Mouse (Mus musculus) embryonic facial prominence, embryonic 11.5 days (tissue): Measurements from ENCODE around the gene Rapgef3. TPM values are rescaled to one million over a fixed set of nuclear protein-coding genes. Genes with fewer than 3 reads are reported as not detected.

ENCODE experiments used
- ATAC-seq: fragments of 200-750 bp; cut with Nextera tagmentation; replicated peaks from 2 replicates; pipeline ENCODE4 v1.8.0; 2017; ENCODE audit warnings: low read depth; ENCODE audit not compliant: insufficient number of reproducible peaks, low FRiP score, low TSS enrichment
- DNase-seq: peaks from one replicate; pipeline ENCODE4 v3.0.0-alpha.2; 2015; ENCODE audit warnings: low spot score
- H3K27ac ChIP-seq: fragments of 300-500 bp; sonication (generic); replicated peaks from 2 replicates; pipeline ENCODE4 v1.5.1; 2014; ENCODE audit warnings: mild to moderate bottlenecking, low read depth, low read length, control low read depth
- H3K27me3 ChIP-seq: fragments of 300-500 bp; sonication (generic); 2 replicates; pipeline ENCODE4 v1.6.1; 2014; ENCODE audit warnings: mild to moderate bottlenecking, low read length, moderate library complexity, mixed read lengths; ENCODE audit not compliant: control insufficient read depth, insufficient read depth
- H3K36me3 ChIP-seq: fragments of 300-500 bp; sonication (generic); replicated peaks from 2 replicates; pipeline ENCODE4 v1.6.1; 2014; ENCODE audit warnings: low read depth, mild to moderate bottlenecking, low read length, moderate library complexity, mixed read lengths; ENCODE audit not compliant: control insufficient read depth, insufficient read depth
- H3K4me1 ChIP-seq: fragments of 300-500 bp; sonication (generic); 2 replicates; pipeline ENCODE4 v1.6.1; 2014; ENCODE audit warnings: low read length, mixed read lengths; ENCODE audit not compliant: control insufficient read depth, insufficient read depth
- H3K4me2 ChIP-seq: fragments of 300-500 bp; sonication (generic); 2 replicates; pipeline ENCODE4 v1.6.1; 2014; ENCODE audit warnings: low read depth, mild to moderate bottlenecking, control low read depth, low read length, moderate library complexity
- H3K4me3 ChIP-seq: fragments of 300-500 bp; sonication (generic); 2 replicates; pipeline ENCODE4 v1.5.1; 2014; ENCODE audit warnings: low read depth, low read length, control low read depth
- H3K9ac ChIP-seq: fragments of 300-500 bp; sonication (generic); replicated peaks from 2 replicates; pipeline ENCODE4 v1.6.1; 2014; ENCODE audit warnings: mild to moderate bottlenecking, control low read depth, low read length
- H3K9me3 ChIP-seq: fragments of 300-500 bp; sonication (generic); replicated peaks from 2 replicates; pipeline ENCODE4 v1.6.1; 2016; ENCODE audit warnings: mild to moderate bottlenecking, low read length, inconsistent platforms, mixed read lengths; ENCODE audit not compliant: control insufficient read depth
- WGBS: fragments of 180-500 bp; shearing (Covaris S2); extraction: QIAGEN DNeasy Blood & Tissue Kit; methylation state at CpG from one replicate; pipeline ENCODE4 v1.1.7; 2014; 5-methylcytosine and 5-hydroxymethylcytosine counted together
- polyA plus RNA-seq: library from polyadenylated mRNA; unstranded; fragments of >200 nt; fragmentation: Nextera tagmentation; extraction: Ambion mirVana; gene quantifications from 2 replicates; pipeline ENCODE4 v1.2.1, GENCODE M21; 2014

Rapgef3 gene
- polyA plus RNA-seq, 1 experiment from 2014 or later = 2.4 TPM

DNA sequence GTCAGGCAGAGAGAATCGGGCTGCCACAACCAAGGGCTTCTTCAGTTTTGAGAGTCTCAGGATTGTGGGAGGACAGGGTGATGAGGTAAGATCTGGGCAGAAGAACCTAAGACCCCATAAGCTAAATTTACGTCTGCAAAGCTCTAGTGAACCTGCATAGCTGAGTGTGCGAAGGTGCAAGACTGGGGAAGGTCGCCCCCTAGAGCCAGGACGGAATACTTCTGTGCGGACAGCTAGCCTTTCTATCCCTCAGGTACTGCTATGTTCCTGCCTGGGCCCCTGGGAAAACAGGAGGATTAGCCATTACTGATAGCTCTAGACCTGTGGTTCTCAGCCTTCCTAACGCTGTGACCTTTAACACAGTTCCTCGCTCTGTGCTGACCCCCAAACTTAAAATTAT lies 8.7 kb upstream of the Rapgef3 start:
- Histone ChIP-seq H3K4me2 (no peak overlapping the region), H3K27ac (no peak overlapping the region), H3K36me3 (no peaks in the 10 kb centered on the region), H3K9ac (no peak overlapping the region), H3K4me3 (no peak overlapping the region), H3K9me3 (no peaks in the 10 kb centered on the region), H3K27me3 (no peaks in the 10 kb centered on the region), H3K4me1 (peaks cover 5% of the 10 kb centered on the region)
- ATAC-seq = no peak
- DNase-seq = peak; percentile 73
- 10% methylated on average over 8 of the region's 8 CpGs for WGBS

DNA sequence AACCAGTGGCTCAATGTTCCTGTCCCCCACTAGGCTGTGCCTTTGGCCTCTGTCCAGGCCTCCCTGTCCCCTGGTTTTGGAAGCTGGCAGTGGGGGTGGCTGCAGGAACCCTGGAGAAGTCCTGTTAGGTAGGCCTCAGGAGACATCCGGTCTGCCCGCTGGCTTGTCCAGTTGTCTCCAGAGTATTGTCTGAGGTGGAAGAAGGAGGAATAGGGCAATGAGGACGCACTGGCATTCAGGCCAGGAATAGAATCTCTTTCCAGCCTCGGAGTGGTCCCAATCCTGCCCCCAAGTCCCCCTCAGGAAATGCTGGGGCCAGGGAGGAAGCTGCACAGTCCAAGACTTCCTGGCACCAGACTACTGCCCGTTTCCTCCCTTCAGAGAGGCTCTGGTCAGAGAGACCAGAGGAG lies 6.2 kb upstream of the Rapgef3 start:
- DNase-seq (no peak), ATAC-seq (no peak)
- peaks cover 5% of the 10 kb centered on the region; the same call in 1 of the 2 replicates for H3K4me1 ChIP-seq
- no peak overlapping the region for H3K4me3 ChIP-seq
- H3K9me3 ChIP-seq = no peaks in the 10 kb centered on the region
- H3K36me3 ChIP-seq = no peaks in the 10 kb centered on the region
- H3K27me3 ChIP-seq = peaks cover 4% of the 10 kb centered on the region; the same call in 1 of the 2 replicates
- no peak overlapping the region; the same call in 1 of the 2 replicates for H3K9ac ChIP-seq
- WGBS = 59% methylated on average over 5 of the region's 5 CpGs
- no peak overlapping the region for H3K27ac ChIP-seq
- H3K4me2 ChIP-seq = no peak overlapping the region; the same call in 1 of the 2 replicates

DNA sequence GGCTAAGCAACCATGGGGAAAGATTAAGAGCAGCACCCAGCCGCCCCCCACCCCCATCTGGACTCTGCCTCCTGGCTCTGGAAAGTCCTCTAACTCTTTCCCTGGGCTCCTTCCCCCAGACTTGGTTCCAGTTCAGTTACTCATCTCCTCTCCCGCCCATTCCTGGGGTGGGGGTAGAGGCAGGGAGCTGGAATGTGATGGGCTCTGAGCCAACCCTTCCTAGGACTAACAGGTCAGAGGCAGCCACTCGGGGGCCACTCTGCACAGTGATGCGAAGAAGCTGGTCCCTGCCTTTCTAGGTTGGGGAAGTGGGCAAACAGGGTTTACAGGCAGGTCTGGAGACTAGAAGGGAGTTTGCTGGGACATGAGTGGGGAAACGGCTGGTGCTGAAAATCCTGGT lies 5.3 kb upstream of the Rapgef3 start:
- Histone ChIP-seq H3K4me3 (no peak overlapping the region), H3K27ac (peak overlapping the region; percentile 35; the same call in 1 of the 2 replicates), H3K9me3 (no peaks in the 10 kb centered on the region), H3K9ac (no peak overlapping the region), H3K36me3 (no peaks in the 10 kb centered on the region), H3K4me1 (peaks cover 8% of the 10 kb centered on the region), H3K4me2 (no peak overlapping the region; the same call in 1 of the 2 replicates), H3K27me3 (peaks cover 6% of the 10 kb centered on the region; the same call in 1 of the 2 replicates)
- DNase-seq (peak; percentile 62), ATAC-seq (peak; percentile 53; the same call in 1 of the 2 replicates)
- WGBS = 32% methylated on average over 5 of the region's 5 CpGs

DNA sequence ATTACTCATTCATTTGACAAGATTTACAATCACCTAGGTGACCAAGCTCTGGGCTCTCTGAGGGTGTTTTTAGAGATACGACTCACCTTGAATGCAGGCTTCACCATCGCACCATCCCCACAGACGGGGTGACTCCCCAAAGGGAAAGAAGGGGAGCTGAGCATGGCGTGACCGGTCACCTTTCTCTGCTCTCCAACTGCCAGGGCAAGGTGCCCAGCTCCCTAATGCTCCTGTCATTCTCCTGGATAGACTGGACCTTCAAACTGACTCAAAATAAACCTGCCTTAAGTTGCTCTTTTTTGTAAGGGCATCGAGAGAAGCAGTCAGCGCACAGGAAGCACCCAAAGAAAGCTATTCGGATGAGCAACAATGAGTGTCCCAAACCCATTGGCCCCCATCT lies 2.5 kb upstream of the Rapgef3 start:
- Histone ChIP-seq H3K4me2 (no peak overlapping the region), H3K27ac (no peak overlapping the region), H3K36me3 (no peaks in the 10 kb centered on the region), H3K9me3 (no peaks in the 10 kb centered on the region), H3K4me3 (no peak overlapping the region), H3K4me1 (peaks cover 22% of the 10 kb centered on the region), H3K9ac (no peak overlapping the region), H3K27me3 (peaks cover 25% of the 10 kb centered on the region)
- DNase-seq (no peak), ATAC-seq (no peak)
- WGBS = 83% methylated on average over 8 of the region's 8 CpGs

DNA sequence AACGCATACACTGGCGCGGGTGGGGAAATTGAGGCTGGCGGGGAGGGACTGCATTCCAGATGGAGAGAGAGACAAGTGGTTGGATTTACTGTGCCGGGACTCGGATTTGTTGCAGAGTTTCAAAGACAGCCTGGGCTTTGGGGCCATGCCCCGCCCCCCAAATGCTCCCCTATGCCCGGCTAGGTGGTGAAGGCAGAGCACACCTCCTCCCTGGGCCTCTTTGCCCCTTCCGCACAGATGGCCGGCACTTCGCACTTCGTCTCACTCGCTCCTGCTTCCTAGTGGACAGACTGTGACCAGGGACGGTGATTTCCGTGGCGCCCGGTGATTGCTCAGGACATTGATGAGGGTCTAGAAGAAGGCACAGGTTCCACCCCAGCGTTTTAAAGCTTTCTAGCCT lies 420 bp upstream of the Rapgef3 start:
- H3K27me3 ChIP-seq = peaks cover 25% of the 10 kb centered on the region
- no peaks in the 10 kb centered on the region for H3K36me3 ChIP-seq
- peak overlapping the region; percentile 95 for H3K4me2 ChIP-seq
- H3K27ac ChIP-seq = no peak overlapping the region
- 1% methylated on average over 18 of the region's 18 CpGs for WGBS
- peak; percentile 48 for DNase-seq
- no peaks in the 10 kb centered on the region for H3K9me3 ChIP-seq
- peak overlapping the region; percentile 63 for H3K9ac ChIP-seq
- H3K4me1 ChIP-seq = peaks cover 21% of the 10 kb centered on the region
- ATAC-seq = no peak
- peak overlapping the region; percentile 47 for H3K4me3 ChIP-seq

DNA sequence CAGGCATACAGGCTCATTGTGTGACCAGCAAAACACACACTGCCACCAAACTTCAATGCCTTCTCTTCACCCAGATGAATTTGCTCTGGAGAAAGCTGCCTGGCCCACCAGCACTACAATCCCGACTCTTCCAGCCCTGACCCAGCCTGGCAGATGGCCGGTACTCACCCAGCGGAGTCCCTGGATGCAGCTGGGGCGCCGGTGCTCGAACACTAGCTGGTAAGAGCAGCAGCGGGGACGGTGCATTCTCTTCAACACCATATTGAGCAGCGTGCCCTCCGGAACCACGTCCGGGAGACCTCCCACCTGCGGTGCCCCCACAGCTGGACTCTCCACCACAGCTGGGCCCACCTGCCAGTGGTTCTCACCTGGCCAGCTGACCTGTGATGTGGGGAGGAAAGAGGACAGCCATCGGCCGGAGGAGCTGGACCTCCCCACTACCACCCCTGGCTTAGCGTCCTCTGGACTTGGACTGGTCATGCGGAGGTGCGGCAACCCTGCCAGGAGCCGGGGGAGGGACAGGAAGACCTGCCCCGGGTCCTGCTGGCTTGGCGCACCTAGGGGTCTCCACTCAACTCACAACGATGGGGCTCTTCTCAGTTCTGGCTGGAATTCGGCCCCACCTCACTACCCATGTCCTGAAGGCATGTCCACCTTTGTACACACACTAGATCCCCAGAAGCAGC lies 1.0 kb downstream of the Rapgef3 start:
- peaks cover 25% of the 10 kb centered on the region for H3K27me3 ChIP-seq
- DNase-seq = no peak
- ATAC-seq = peak; percentile 20; the same call in 1 of the 2 replicates
- peak overlapping the region; percentile 95 for H3K4me2 ChIP-seq
- no peaks in the 10 kb centered on the region for H3K9me3 ChIP-seq
- H3K9ac ChIP-seq = peak overlapping the region; percentile 63
- peak overlapping the region; percentile 47 for H3K4me3 ChIP-seq
- no peaks in the 10 kb centered on the region for H3K36me3 ChIP-seq
- peaks cover 18% of the 10 kb centered on the region for H3K4me1 ChIP-seq
- no peak overlapping the region for H3K27ac ChIP-seq
- 6% methylated on average over 23 of the region's 23 CpGs for WGBS

DNA sequence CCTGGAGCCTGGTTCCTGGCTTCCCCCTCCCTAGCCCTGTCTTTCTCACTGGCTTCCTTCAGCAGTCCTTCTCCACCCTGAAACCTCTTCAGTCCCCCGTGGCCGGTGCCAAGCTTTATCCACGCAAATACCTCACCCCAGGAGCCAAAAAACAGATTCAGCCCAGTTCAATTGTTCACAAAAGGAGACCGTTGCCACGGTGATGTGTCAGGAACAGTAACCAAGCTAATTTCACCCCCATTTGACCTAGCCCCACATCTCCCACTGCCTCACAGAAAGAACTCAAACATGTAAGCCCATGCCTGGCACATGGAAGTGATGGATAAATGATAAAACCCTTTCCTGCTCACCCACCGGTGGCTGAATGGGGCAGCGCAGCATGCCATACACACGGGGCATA lies 1.6 kb downstream of the Rapgef3 start:
- peak overlapping the region; percentile 95 for H3K4me2 ChIP-seq
- DNase-seq (no peak), ATAC-seq (no peak)
- 21% methylated on average over 8 of the region's 8 CpGs for WGBS
- H3K4me1 ChIP-seq = peaks cover 18% of the 10 kb centered on the region
- H3K27me3 ChIP-seq = peaks cover 25% of the 10 kb centered on the region
- no peak overlapping the region for H3K27ac ChIP-seq
- H3K9ac ChIP-seq = no peak overlapping the region
- H3K36me3 ChIP-seq = no peaks in the 10 kb centered on the region
- H3K4me3 ChIP-seq = peak overlapping the region; percentile 47
- H3K9me3 ChIP-seq = no peaks in the 10 kb centered on the region

DNA sequence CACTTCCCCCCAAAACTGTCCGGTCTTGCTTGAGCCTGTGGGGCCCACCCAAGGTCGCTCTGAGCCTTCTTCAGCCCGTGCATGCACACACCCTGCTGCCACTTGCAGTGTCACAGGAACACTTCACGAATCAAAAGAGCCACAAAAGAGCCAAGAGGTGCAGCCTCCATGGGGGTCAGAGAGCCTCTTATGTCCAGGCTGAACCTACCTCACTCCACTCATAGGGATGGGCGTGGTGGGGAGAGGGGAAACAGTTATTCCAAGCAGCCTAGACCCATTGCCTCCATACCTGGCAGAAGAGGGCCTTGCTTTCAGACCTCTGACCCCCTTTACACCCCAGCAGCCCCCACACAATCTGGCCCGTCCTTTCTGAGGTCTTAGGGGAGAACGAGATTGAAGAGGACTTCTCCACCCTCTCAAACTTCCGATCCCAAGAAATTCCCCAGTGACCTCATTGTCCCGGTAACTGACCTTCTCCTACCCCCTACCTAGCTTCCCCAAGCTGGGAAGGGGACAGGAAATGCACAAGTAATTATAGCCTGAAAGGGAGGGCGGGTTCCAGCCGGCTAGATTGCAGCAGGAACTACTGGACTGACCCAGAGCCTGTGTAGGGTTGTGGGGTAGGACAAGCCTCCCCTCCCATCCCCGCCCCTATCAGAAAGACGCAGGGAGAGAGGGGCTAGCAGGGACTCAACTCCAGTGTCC lies 2.5 kb downstream of the Rapgef3 start:
- no peaks in the 10 kb centered on the region for H3K36me3 ChIP-seq
- no peak for DNase-seq
- H3K4me1 ChIP-seq = peaks cover 18% of the 10 kb centered on the region
- H3K27ac ChIP-seq = no peak overlapping the region
- no peaks in the 10 kb centered on the region for H3K9me3 ChIP-seq
- ATAC-seq = no peak
- H3K4me2 ChIP-seq = peak overlapping the region; percentile 10; the same call in 1 of the 2 replicates
- peaks cover 25% of the 10 kb centered on the region for H3K27me3 ChIP-seq
- H3K4me3 ChIP-seq = no peak overlapping the region
- 25% methylated on average over 13 of the region's 13 CpGs for WGBS
- no peak overlapping the region for H3K9ac ChIP-seq
